Mouse (Mus musculus): Measurements from ENCODE around the gene Htra3. TPM values are rescaled to one million over a fixed set of nuclear protein-coding genes. Genes with fewer than 3 reads are reported as not detected.

Htra3 gene
- polyA plus RNA-seq, 1 experiment from 2014 or later: 31.3 TPM

GRCm38 (mm10) chr5:35631224-35631623 is 48.4 kb downstream of the Htra3 start:
- no peak for ATAC-seq (ENCODE audit: insufficient number of reproducible peaks, low FRiP score, low TSS enrichment, low read depth)
- H3K36me3 ChIP-seq: no peaks in the 10 kb centered on the region
- no peaks in the 10 kb centered on the region for H3K9me3 ChIP-seq (replicated peaks)
- WGBS: 83% methylated on average over 3 of the region's 3 CpGs
- no peak overlapping the region for H3K27ac ChIP-seq (replicated peaks)
- no peaks in the 10 kb centered on the region for H3K27me3 ChIP-seq
- H3K4me3 ChIP-seq (replicated peaks): no peak overlapping the region
- peaks cover 11% of the 10 kb centered on the region; the same call in 1 of the 2 replicates for H3K4me1 ChIP-seq
- no peak overlapping the region for H3K9ac ChIP-seq
- no peak overlapping the region for H3K4me2 ChIP-seq (replicated peaks)

GRCm38 (mm10) chr5:35630706-35631105 is 48.9 kb downstream of the Htra3 start:
- Histone ChIP-seq H3K4me3 (replicated peaks) (no peak overlapping the region), H3K4me2 (replicated peaks) (no peak overlapping the region), H3K9me3 (replicated peaks) (no peaks in the 10 kb centered on the region), H3K27me3 (no peaks in the 10 kb centered on the region), H3K9ac (no peak overlapping the region), H3K27ac (replicated peaks) (no peak overlapping the region), H3K36me3 (no peaks in the 10 kb centered on the region), H3K4me1 (peaks cover 11% of the 10 kb centered on the region; the same call in 1 of the 2 replicates)
- WGBS: 82% methylated on average over 1 of the region's 1 CpGs
- no peak for ATAC-seq (ENCODE audit: insufficient number of reproducible peaks, low FRiP score, low TSS enrichment, low read depth)

- no peak overlapping the region for H3K4me3 ChIP-seq (replicated peaks)
- no peaks in the 10 kb centered on the region for H3K36me3 ChIP-seq
- no peak for ATAC-seq (ENCODE audit: insufficient number of reproducible peaks, low FRiP score, low TSS enrichment, low read depth)
- no peaks in the 10 kb centered on the region for H3K9me3 ChIP-seq (replicated peaks)
- no peak overlapping the region for H3K27ac ChIP-seq (replicated peaks)
- no peak overlapping the region for H3K9ac ChIP-seq
- no peaks in the 10 kb centered on the region for H3K27me3 ChIP-seq
- H3K4me2 ChIP-seq (replicated peaks): no peak overlapping the region
- H3K4me1 ChIP-seq: peaks cover 25% of the 10 kb centered on the region
These were observed 50.2 kb downstream of the Htra3 start for GRCm38 (mm10) chr5:35629333-35629732.

DNA sequence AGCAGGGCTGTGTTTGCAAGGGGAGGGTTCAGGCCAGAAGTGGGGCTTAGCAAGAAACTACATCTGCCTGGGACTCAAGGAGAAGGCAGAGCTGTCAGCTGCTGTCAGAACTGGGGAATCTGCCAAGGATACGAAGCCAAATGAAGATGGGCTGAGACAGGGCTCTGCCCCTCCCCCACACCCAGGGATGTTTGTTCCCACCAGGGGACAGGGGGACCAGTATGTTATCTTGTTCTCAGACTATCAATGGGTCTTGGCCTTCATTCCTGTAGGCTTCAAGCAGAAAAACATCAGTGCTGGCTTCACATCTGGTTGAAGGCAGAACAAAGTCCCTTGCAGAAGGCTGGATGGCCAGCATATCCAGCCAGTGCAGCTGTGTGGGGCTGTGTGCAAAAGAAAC is 50.9 kb downstream of the Htra3 start:
- no peak overlapping the region for H3K4me3 ChIP-seq (replicated peaks)
- H3K4me1 ChIP-seq: peaks cover 31% of the 10 kb centered on the region
- peak overlapping the region; percentile 55; the same call in 1 of the 2 replicates for H3K27ac ChIP-seq (replicated peaks)
- no peak overlapping the region for H3K9ac ChIP-seq
- no peak overlapping the region for H3K4me2 ChIP-seq (replicated peaks)
- ATAC-seq (ENCODE audit: insufficient number of reproducible peaks, low FRiP score, low TSS enrichment, low read depth): 0 out of 2 replicates have a peak, but pooled peaks have one; percentile 48
- H3K9me3 ChIP-seq (replicated peaks): no peaks in the 10 kb centered on the region
- 28% methylated on average over 1 of the region's 1 CpGs for WGBS
- no peaks in the 10 kb centered on the region for H3K36me3 ChIP-seq
- no peaks in the 10 kb centered on the region for H3K27me3 ChIP-seq

DNA sequence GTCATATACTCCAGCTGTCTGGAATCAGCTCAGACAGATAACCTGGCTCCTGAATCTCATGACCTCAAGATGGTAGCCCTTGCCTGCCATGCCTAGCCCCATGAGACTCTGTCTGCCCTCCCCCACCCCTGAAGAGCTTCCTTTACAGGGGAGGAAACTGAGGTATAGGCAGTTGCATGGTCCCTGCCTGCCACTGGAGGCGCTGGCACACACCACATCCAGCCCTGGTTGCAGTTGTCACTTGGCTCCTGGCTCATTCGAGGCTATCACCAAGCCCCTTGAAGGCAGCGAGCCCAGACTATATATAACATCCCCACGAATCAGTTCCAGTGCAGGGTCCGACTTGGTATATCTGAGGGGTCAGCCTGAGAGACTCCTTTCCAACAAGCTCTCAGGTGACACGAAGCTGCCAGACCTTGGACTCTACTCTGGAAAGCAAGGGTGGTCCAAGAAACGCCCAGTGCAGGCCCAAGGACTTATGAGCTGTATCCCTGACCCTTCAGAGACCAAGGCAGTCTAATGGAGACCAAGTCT is 52.2 kb downstream of the Htra3 start:
- H3K9me3 ChIP-seq (replicated peaks): no peaks in the 10 kb centered on the region
- H3K4me3 ChIP-seq (replicated peaks): no peak overlapping the region
- peaks cover 34% of the 10 kb centered on the region for H3K4me1 ChIP-seq
- no peaks in the 10 kb centered on the region for H3K36me3 ChIP-seq
- no peak overlapping the region for H3K4me2 ChIP-seq (replicated peaks)
- H3K9ac ChIP-seq: no peak overlapping the region
- no peak for ATAC-seq (ENCODE audit: insufficient number of reproducible peaks, low FRiP score, low TSS enrichment, low read depth)
- H3K27me3 ChIP-seq: no peaks in the 10 kb centered on the region
- H3K27ac ChIP-seq (replicated peaks): no peak overlapping the region
- WGBS: 58% methylated on average over 7 of the region's 7 CpGs

- ATAC-seq (ENCODE audit: insufficient number of reproducible peaks, low FRiP score, low TSS enrichment, low read depth): no peak
- Histone ChIP-seq H3K4me3 (replicated peaks) (no peak overlapping the region), H3K4me2 (replicated peaks) (no peak overlapping the region), H3K27ac (replicated peaks) (no peak overlapping the region), H3K4me1 (peaks cover 36% of the 10 kb centered on the region), H3K9me3 (replicated peaks) (no peaks in the 10 kb centered on the region), H3K36me3 (no peaks in the 10 kb centered on the region), H3K27me3 (no peaks in the 10 kb centered on the region), H3K9ac (no peak overlapping the region)
- WGBS: 90% methylated on average over 2 of the region's 2 CpGs
These were observed 53.2 kb downstream of the Htra3 start for GRCm38 (mm10) chr5:35626408-35626807.

DNA sequence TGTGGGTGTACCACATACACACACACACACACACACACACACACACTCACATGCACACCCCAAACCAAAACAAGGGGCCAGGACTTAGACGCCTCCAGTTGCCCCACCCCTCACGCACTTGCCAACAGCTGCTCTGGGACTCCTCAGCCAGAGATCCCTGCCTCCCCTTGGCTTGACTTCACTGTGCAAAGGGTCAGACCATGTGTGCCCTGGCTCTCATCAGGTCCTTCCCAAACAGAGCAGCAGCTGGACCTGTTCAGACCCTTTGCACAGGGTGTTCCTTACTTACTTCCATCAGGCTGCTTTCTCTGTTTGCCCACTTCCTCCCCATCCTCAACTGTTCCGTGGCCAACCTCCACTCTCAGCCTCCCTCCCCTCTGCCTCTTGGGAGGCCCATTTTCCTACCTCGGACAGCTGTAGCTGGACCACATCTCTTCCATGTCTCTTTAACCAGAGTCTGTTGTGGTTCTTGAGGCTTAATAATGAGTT is 54.8 kb downstream of the Htra3 start:
- Histone ChIP-seq H3K27ac (replicated peaks) (peak overlapping the region; percentile 66; the same call in 1 of the 2 replicates), H3K27me3 (no peaks in the 10 kb centered on the region), H3K4me3 (replicated peaks) (no peak overlapping the region), H3K36me3 (no peaks in the 10 kb centered on the region), H3K4me2 (replicated peaks) (no peak overlapping the region), H3K4me1 (peaks cover 47% of the 10 kb centered on the region), H3K9me3 (replicated peaks) (no peaks in the 10 kb centered on the region), H3K9ac (no peak overlapping the region)
- ATAC-seq (ENCODE audit: insufficient number of reproducible peaks, low FRiP score, low TSS enrichment, low read depth): peak; percentile 76; the same call in 1 of the 2 replicates
- 36% methylated on average over 4 of the region's 4 CpGs for WGBS

GRCm38 (mm10) chr5:35623831-35624230 is 55.8 kb downstream of the Htra3 start:
- Histone ChIP-seq H3K4me3 (replicated peaks) (no peak overlapping the region), H3K4me2 (replicated peaks) (no peak overlapping the region), H3K36me3 (no peaks in the 10 kb centered on the region), H3K27ac (replicated peaks) (peak overlapping the region; percentile 71), H3K9ac (no peak overlapping the region), H3K4me1 (peaks cover 45% of the 10 kb centered on the region), H3K27me3 (no peaks in the 10 kb centered on the region), H3K9me3 (replicated peaks) (no peaks in the 10 kb centered on the region)
- no peak for ATAC-seq (ENCODE audit: insufficient number of reproducible peaks, low FRiP score, low TSS enrichment, low read depth)

- H3K4me3 ChIP-seq (replicated peaks): no peak overlapping the region
- H3K27ac ChIP-seq (replicated peaks): no peak overlapping the region
- WGBS: 38% methylated on average over 4 of the region's 4 CpGs
- H3K4me1 ChIP-seq: peaks cover 49% of the 10 kb centered on the region
- no peak for ATAC-seq (ENCODE audit: insufficient number of reproducible peaks, low FRiP score, low TSS enrichment, low read depth)
- H3K9me3 ChIP-seq (replicated peaks): no peaks in the 10 kb centered on the region
- no peaks in the 10 kb centered on the region for H3K27me3 ChIP-seq
- no peak overlapping the region for H3K4me2 ChIP-seq (replicated peaks)
- no peak overlapping the region for H3K9ac ChIP-seq
- no peaks in the 10 kb centered on the region for H3K36me3 ChIP-seq
These were observed 58.5 kb downstream of the Htra3 start for GRCm38 (mm10) chr5:35621114-35621513.

DNA sequence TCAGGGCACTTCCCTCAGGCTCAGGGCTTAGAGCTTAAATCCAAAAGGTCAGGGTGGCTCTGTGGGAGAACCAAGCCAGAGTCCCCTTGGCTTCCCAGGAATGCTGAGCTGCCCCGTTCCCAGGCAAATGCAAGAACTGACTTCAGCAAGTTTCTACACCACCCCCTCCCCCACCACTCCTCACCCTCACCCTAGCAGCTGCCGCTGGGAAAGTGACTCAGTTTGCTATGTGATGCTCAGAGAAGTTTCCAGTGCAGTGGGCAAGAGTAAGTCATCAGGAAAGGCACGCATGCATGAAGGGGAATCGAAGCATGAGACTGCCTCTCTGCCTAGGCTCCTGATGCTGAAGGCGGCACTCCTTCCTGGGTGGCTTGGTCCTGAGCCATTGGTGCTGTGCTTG is 62.6 kb downstream of the Htra3 start:
- WGBS: 34% methylated on average over 5 of the region's 5 CpGs
- Histone ChIP-seq H3K27ac (replicated peaks) (0 out of 2 replicates have a peak overlapping the region, but pooled peaks have one; percentile 17), H3K4me1 (peaks cover 25% of the 10 kb centered on the region), H3K4me3 (replicated peaks) (no peak overlapping the region), H3K27me3 (no peaks in the 10 kb centered on the region), H3K9ac (no peak overlapping the region), H3K9me3 (replicated peaks) (no peaks in the 10 kb centered on the region), H3K4me2 (replicated peaks) (no peak overlapping the region), H3K36me3 (no peaks in the 10 kb centered on the region)
- no peak for ATAC-seq (ENCODE audit: insufficient number of reproducible peaks, low FRiP score, low TSS enrichment, low read depth)

DNA sequence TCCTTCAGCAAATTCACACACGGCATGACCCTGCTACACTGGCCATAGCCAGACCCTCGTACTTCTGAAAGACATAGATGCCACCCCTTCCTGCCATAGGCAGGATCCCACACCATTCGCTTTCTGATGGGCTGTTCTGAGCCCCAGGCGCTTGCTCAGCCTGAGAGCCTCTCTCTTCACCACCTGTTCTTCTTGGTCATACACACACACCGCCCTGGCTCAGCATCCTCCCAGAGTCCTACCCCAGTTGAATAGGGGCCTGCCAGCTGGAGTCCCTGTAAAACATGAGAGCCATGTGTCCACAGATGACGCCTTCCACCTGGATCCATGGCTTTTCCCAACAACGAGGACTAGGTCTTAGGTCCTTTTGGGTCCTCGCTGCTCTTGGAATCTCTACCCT is 66.9 kb downstream of the Htra3 start:
- 85% methylated on average over 8 of the region's 8 CpGs for WGBS
- ATAC-seq (ENCODE audit: insufficient number of reproducible peaks, low FRiP score, low TSS enrichment, low read depth): no peak
- no peak overlapping the region for H3K27ac ChIP-seq (replicated peaks)
- H3K36me3 ChIP-seq: no peaks in the 10 kb centered on the region
- no peaks in the 10 kb centered on the region for H3K9me3 ChIP-seq (replicated peaks)
- peaks cover 39% of the 10 kb centered on the region for H3K4me1 ChIP-seq
- no peak overlapping the region for H3K9ac ChIP-seq
- H3K27me3 ChIP-seq: no peaks in the 10 kb centered on the region
- H3K4me3 ChIP-seq (replicated peaks): no peak overlapping the region
- no peak overlapping the region for H3K4me2 ChIP-seq (replicated peaks)

- 66% methylated on average over 11 of the region's 11 CpGs for WGBS
- Histone ChIP-seq H3K9ac (no peak overlapping the region), H3K4me3 (replicated peaks) (no peak overlapping the region), H3K4me2 (replicated peaks) (no peak overlapping the region), H3K27me3 (no peaks in the 10 kb centered on the region), H3K9me3 (replicated peaks) (no peaks in the 10 kb centered on the region), H3K4me1 (peaks cover 37% of the 10 kb centered on the region), H3K27ac (replicated peaks) (no peak overlapping the region), H3K36me3 (no peaks in the 10 kb centered on the region)
- no peak for ATAC-seq (ENCODE audit: insufficient number of reproducible peaks, low FRiP score, low TSS enrichment, low read depth)
These were observed 67.7 kb downstream of the Htra3 start for GRCm38 (mm10) chr5:35611900-35612299.

Data from embryonic facial prominence, embryonic 15.5 days (tissue).